Mouse (Mus musculus) heart, adult 2 months (tissue): ENCODE measurements around the gene Lrrc7. TPM values are rescaled to one million over a fixed set of nuclear protein-coding genes. Genes with fewer than 3 reads are reported as not detected.

ENCODE experiments used
- DNase-seq, 2 experiments: peaks; one replicate each; pipeline ENCODE4 v3.0.0; 2021
- H3K27ac ChIP-seq: fragments of 200-600 bp; 2 replicates; pipeline ENCODE4 v1.8.1; 2022
- H3K27me3 ChIP-seq: fragments of 200-500 bp; 2 replicates; pipeline ENCODE4 v1.6.1; 2012; ENCODE audit warnings: mild to moderate bottlenecking, low read length, inconsistent platforms, mixed read lengths; ENCODE audit not compliant: control insufficient read depth, insufficient read depth
- H3K36me3 ChIP-seq: fragments of 200-500 bp; 2 replicates; pipeline ENCODE4 v1.6.1; 2012; ENCODE audit warnings: low read length, inconsistent platforms; ENCODE audit not compliant: control insufficient read depth, insufficient read depth
- H3K4me1 ChIP-seq: fragments of 200-500 bp; 2 replicates; pipeline ENCODE4 v1.6.1; 2011; ENCODE audit warnings: low read length; ENCODE audit not compliant: control insufficient read depth, insufficient read depth
- H3K4me3 ChIP-seq: fragments of 200-600 bp; 2 replicates; pipeline ENCODE4 v1.8.1; 2022
- H3K79me2 ChIP-seq: fragments of 200-500 bp; replicated peaks from 2 replicates; pipeline ENCODE4 v1.6.1; 2012; ENCODE audit warnings: mild to moderate bottlenecking, inconsistent platforms, low read length, moderate library complexity, mixed read lengths; ENCODE audit not compliant: control insufficient read depth, insufficient read depth
- H3K9ac ChIP-seq: fragments of 200-500 bp; 2 replicates; pipeline ENCODE4 v1.6.1; 2012; ENCODE audit warnings: low read depth, mild to moderate bottlenecking, control low read depth, inconsistent platforms, low read length, mixed read lengths
- CTCF ChIP-seq: fragments of 200-600 bp; IDR thresholded peaks from 2 replicates; pipeline ENCODE4 v1.8.1; 2022; ENCODE audit warnings: antibody characterized with exemption, mild to moderate bottlenecking, moderate library complexity
- EP300 ChIP-seq: fragments of 200-500 bp; IDR thresholded peaks from 2 replicates; pipeline ENCODE4 v1.6.1; 2011; ENCODE audit warnings: low read depth, low read length, control low read depth; ENCODE audit not compliant: insufficient read depth
- POLR2A ChIP-seq: fragments of 200-500 bp; IDR thresholded peaks from 2 replicates; pipeline ENCODE4 v1.6.1; 2011; ENCODE audit warnings: mild to moderate bottlenecking, low read depth, low read length, control low read depth; ENCODE audit not compliant: insufficient read depth
- WGBS: fragments of 180-500 bp; shearing (Covaris S2); methylation state at CpG from one replicate; pipeline ENCODE4 v1.1.7; 2018; 5-methylcytosine and 5-hydroxymethylcytosine counted together
- intact Hi-C: fragments of 180-260 bp; cut with DNase I; formaldehyde crosslinking; loops from one replicate; pipeline ENCODE4 v1.15.1; 2025
- polyA plus RNA-seq: library from polyadenylated mRNA; depleted of rRNA; stranded (reverse); fragments of >200 nt; gene quantifications from 2 replicates; pipeline ENCODE4 v1.2.3, GENCODE M21; 2012
- total RNA-seq, 2 experiments: library from RNA; stranded (reverse); gene quantifications; 2 replicates each; pipeline ENCODE4 v1.2.3; 2021

The Lrrc7 gene
- total and polyA plus RNA-seq, 3 experiments: 0.11 TPM; not detected in 2

DNA sequence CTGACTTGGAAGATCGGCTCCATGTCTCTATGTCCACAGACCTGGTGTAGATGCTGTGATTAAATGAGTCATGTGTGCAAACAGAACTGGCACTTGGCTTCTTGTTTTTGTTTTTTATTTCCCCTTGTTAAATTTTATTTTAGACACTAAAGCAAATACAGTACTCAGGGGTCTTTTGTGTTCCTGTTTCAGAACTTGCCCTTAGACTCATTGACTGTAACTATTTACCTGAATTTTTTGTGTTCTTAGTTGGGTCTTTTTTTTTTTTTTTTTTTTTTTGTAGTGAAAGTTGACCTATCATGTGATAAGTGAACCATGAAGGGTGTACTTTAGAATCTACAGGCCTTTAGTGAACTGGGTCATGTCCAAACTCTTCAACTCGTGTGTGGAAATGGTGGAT, 521.3 kb downstream of the Lrrc7 start:
- Histone ChIP-seq H3K4me1 (no peaks in the 10 kb centered on the region), H3K27ac (no peak overlapping the region), H3K27me3 (no peaks in the 10 kb centered on the region), H3K9ac (no peak overlapping the region), H3K79me2 (peaks cover 4% of the 10 kb centered on the region), H3K4me3 (no peak overlapping the region), H3K36me3 (no peaks in the 10 kb centered on the region)
- no peak for DNase-seq
- intact Hi-C loops: no loop called here
- 79% methylated on average over 2 of the region's 2 CpGs for WGBS
- TF ChIP-seq CTCF (no peak), EP300 (no peak), POLR2A (no peak)

DNA sequence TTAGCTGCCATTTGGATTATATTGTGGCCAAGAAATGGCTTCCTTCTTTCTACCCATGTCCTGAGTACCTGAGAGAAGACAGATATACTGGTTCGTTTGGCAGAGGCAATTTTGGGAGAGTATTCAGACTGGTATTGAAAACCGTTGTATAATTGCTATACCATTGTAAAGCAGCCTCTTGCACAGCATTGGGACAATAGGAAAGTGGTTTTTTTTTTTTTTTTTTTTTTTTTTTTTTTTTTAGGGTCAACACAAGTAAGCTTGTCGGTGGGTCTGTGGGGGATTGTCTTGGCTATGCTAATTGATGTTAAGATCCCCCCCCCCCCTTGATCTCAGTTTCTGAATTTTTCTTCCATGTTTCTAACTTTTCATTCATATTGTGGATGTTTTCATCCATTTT, 523.9 kb downstream of the Lrrc7 start:
- intact Hi-C loops: no loop called here
- Histone ChIP-seq H3K27me3 (no peaks in the 10 kb centered on the region), H3K79me2 (peaks cover 4% of the 10 kb centered on the region), H3K4me1 (peaks cover 1% of the 10 kb centered on the region; the same call in 1 of the 2 replicates), H3K27ac (no peak overlapping the region), H3K4me3 (no peak overlapping the region), H3K9ac (no peak overlapping the region), H3K36me3 (peaks cover 12% of the 10 kb centered on the region)
- TF ChIP-seq CTCF: no peak
- TF ChIP-seq POLR2A: no peak
- TF ChIP-seq EP300: no peak
- DNase-seq: no peak
- WGBS: 74% methylated on average over 3 of the region's 3 CpGs

DNA sequence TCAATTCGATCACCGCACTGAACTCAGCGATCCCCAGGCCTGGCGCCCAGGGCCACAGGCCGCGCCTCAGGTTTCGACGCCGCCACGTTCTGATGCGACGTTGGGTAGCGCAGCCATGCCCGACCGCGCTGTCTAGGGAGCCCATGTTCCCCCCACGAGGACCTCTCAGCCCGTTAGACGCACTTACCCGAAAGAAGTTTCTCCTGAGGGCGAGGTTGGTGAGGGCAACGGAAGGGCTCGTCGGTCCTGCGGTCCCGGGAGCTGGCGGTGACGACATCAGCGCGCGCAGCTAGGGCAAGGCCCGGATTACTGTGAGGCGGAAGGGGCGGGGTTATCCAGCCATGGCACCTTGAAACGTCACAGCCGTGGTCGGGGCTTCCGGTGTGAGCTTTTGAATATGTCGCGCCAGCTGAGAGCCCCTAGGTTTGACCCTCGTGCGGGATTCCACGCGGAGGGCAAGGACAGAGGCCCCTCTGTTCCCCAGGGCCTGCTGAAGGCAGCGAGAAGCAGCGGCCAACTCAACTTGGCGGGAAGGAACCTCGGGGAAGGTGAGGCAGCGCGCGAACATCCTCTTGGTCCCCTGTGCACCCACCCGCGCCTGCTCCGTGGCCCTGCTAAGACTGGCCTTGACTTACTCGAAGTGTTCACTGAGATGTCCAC, 525.6 kb downstream of the Lrrc7 start, which contains the start of the genes Srsf11 and Lrrc40:
Srsf11 (minus strand) TSS at position 311 of the 660 bp plus-strand sequence.
Lrrc40 (plus strand) TSS at position 334 of the 660 bp plus-strand sequence.
- TF ChIP-seq EP300: no peak
- no peak for TF ChIP-seq CTCF
- peak; percentile 83 for TF ChIP-seq POLR2A
- peak within 1 kb of the TSS; percentile 96 for H3K9ac ChIP-seq
- H3K4me1 ChIP-seq: peaks cover 2% of the 10 kb centered on the region; the same call in 1 of the 2 replicates
- H3K4me3 ChIP-seq: peak within 1 kb of the TSS; percentile 95
- DNase-seq: peak; percentile 95
- no peaks in the 10 kb centered on the region for H3K27me3 ChIP-seq
- intact Hi-C loops: loop anchor here (1.0 kb wide), 1 partner anchor 90 kb away; no protein-coding TSS in a partner anchor
- H3K27ac ChIP-seq: peak within 1 kb of the TSS; percentile 93
- peaks cover 4% of the 10 kb centered on the region for H3K79me2 ChIP-seq
- under 1% methylated on average over 55 of the region's 55 CpGs for WGBS
- peaks cover 15% of the 10 kb centered on the region for H3K36me3 ChIP-seq

DNA sequence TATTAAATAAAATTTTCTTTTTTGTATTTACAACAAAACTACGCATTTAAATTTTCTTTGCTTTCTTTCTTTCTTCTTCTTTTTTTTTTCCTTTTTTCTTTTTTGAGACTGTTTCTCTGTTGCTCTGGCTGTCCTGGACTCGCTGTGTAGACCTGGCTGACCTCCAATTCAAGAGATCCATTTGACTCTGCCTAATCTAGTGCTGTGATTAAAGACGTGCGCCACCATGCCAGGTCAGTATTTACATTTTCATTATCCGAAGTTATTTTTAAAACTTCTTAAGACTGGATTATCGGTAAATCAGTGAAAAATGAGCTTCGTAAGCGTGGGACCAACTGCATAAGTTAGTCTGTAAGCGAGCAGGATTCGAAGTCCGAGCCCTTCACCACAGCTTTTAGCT, 526.2 kb downstream of the Lrrc7 start:
- TF ChIP-seq POLR2A: no peak
- TF ChIP-seq EP300: no peak
- TF ChIP-seq CTCF: no peak
- no peaks in the 10 kb centered on the region for H3K27me3 ChIP-seq

More for the DNA sequence above, 526.2 kb downstream of the Lrrc7 start:
- intact Hi-C loops: loop anchor here (1.0 kb wide), 1 partner anchor 90 kb away; no protein-coding TSS in a partner anchor
- H3K9ac ChIP-seq: peak overlapping the region; percentile 96
- H3K27ac ChIP-seq: peak overlapping the region; percentile 93
- peaks cover 4% of the 10 kb centered on the region for H3K79me2 ChIP-seq
- DNase-seq: no peak
- 2% methylated on average over 11 of the region's 11 CpGs for WGBS
- peaks cover 15% of the 10 kb centered on the region for H3K36me3 ChIP-seq
- H3K4me3 ChIP-seq: peak overlapping the region; percentile 95
- peaks cover 2% of the 10 kb centered on the region; the same call in 1 of the 2 replicates for H3K4me1 ChIP-seq
